Mouse (Mus musculus) CH12.LX (cell line): ENCODE measurements around the gene Selenos. TPM values are rescaled to one million over a fixed set of nuclear protein-coding genes. Genes with fewer than 3 reads are reported as not detected.

ENCODE experiments used
- DNase-seq: peaks from one replicate; pipeline ENCODE4 v3.0.0-alpha.2; 2013; ENCODE audit errors: extremely low read depth
- H3K27ac ChIP-seq: 2 replicates; pipeline ENCODE4 v1.5.1; 2012; ENCODE audit warnings: low read depth, mild to moderate bottlenecking, control low read depth, moderate library complexity; ENCODE audit not compliant: insufficient read depth
- H3K27me3 ChIP-seq: replicated peaks from 2 replicates; pipeline ENCODE3; 2012; ENCODE audit warnings: inconsistent platforms
- H3K36me3 ChIP-seq, 2 experiments: replicated peaks in 1 of 2; 2 replicates each; pipeline versions ENCODE3 to v1.6.1; 2012; ENCODE audit warnings: inconsistent platforms in 1 of 2, low read length in 1 of 2, mild to moderate bottlenecking in 1 of 2, mixed read lengths in 1 of 2, moderate library complexity in 1 of 2; ENCODE audit not compliant: control insufficient read depth in 1 of 2, insufficient read depth in 1 of 2
- H3K4me1 ChIP-seq, 2 experiments: 2 replicates each; pipeline ENCODE4 v1.6.1; 2012; ENCODE audit warnings: inconsistent platforms in 1 of 2, moderate library complexity in 1 of 2; ENCODE audit not compliant: insufficient read depth in 2 of 2, control insufficient read depth in 1 of 2
- H3K4me2 ChIP-seq: 2 replicates; pipeline ENCODE4 v1.6.1; 2012; ENCODE audit warnings: low read depth, mild to moderate bottlenecking, control low read depth; ENCODE audit not compliant: poor library complexity, insufficient read depth, severe bottlenecking
- H3K4me3 ChIP-seq, 3 experiments: fragments of 150-350 bp in 1 of 3; sonication (generic) in 1 of 3; replicated peaks in 1 of 3; 2 replicates each; pipeline versions ENCODE3 to v1.5.1; 2011 to 2012; ENCODE audit warnings: low read depth in 2 of 3, low read length in 2 of 3, mild to moderate bottlenecking in 2 of 3, moderate library complexity in 2 of 3, control low read depth in 1 of 3, improper control_type of control experiment in 1 of 3, inconsistent platforms in 1 of 3, mixed read lengths in 1 of 3; ENCODE audit not compliant: poor library complexity in 1 of 3
- H3K79me2 ChIP-seq: replicated peaks from 2 replicates; pipeline ENCODE4 v1.6.1; 2012; ENCODE audit warnings: mild to moderate bottlenecking, moderate library complexity; ENCODE audit not compliant: control insufficient read depth, poor library complexity, insufficient read depth, severe bottlenecking; ENCODE audit errors: extremely low read depth
- H3K9ac ChIP-seq: 2 replicates; pipeline ENCODE4 v1.6.1; 2012; ENCODE audit warnings: low read depth, mild to moderate bottlenecking, control low read depth, moderate library complexity; ENCODE audit not compliant: insufficient read depth
- H3K9me3 ChIP-seq: replicated peaks from 2 replicates; pipeline ENCODE3; 2012; ENCODE audit warnings: low read length, inconsistent platforms, mixed read lengths
- BHLHE40 ChIP-seq: IDR thresholded peaks from 2 replicates; pipeline ENCODE4 v1.6.1; 2011; ENCODE audit warnings: mild to moderate bottlenecking, low read depth, low read length, improper control_type of control experiment
- CHD2 ChIP-seq: IDR thresholded peaks from 2 replicates; pipeline ENCODE4 v1.6.1; 2011; ENCODE audit warnings: low read length, improper control_type of control experiment
- E2F4 ChIP-seq: IDR thresholded peaks from 2 replicates; pipeline ENCODE4 v1.6.1; 2011; ENCODE audit warnings: low read depth, low read length, improper control_type of control experiment; ENCODE audit not compliant: insufficient replicate concordance
- HCFC1 ChIP-seq: IDR thresholded peaks from 2 replicates; pipeline ENCODE4 v1.6.1; 2012; ENCODE audit warnings: low read depth, mild to moderate bottlenecking, inconsistent platforms, low read length, improper control_type of control experiment
- IRF4 ChIP-seq: IDR thresholded peaks from 2 replicates; pipeline ENCODE4 v1.6.1; 2014; ENCODE audit warnings: low read depth, mild to moderate bottlenecking, inconsistent platforms, low read length, improper control_type of control experiment
- JUN ChIP-seq: IDR thresholded peaks from 2 replicates; pipeline ENCODE4 v1.6.1; 2011; ENCODE audit warnings: low read depth, mild to moderate bottlenecking, low read length, improper control_type of control experiment, moderate library complexity; ENCODE audit not compliant: insufficient read depth
- MAFK ChIP-seq: IDR thresholded peaks from 2 replicates; pipeline ENCODE4 v1.6.1; 2011; ENCODE audit warnings: low read length, improper control_type of control experiment; ENCODE audit not compliant: insufficient replicate concordance
- MAX ChIP-seq: IDR thresholded peaks from 2 replicates; pipeline ENCODE4 v1.6.1; 2011; ENCODE audit warnings: low read length, improper control_type of control experiment
- MAZ ChIP-seq: IDR thresholded peaks from 2 replicates; pipeline ENCODE4 v1.6.1; 2012; ENCODE audit warnings: low read depth, mild to moderate bottlenecking, inconsistent platforms, low read length, improper control_type of control experiment, moderate library complexity
- MXI1 ChIP-seq: IDR thresholded peaks from 2 replicates; pipeline ENCODE4 v1.6.1; 2011; ENCODE audit warnings: mild to moderate bottlenecking, low read depth, low read length, improper control_type of control experiment
- MYC ChIP-seq: IDR thresholded peaks from 2 replicates; pipeline ENCODE4 v1.6.1; 2011; ENCODE audit warnings: low read depth, mild to moderate bottlenecking, improper control_type of control experiment, low read length
- POLR2A ChIP-seq: IDR thresholded peaks from 2 replicates; pipeline ENCODE4 v1.6.1; 2011; ENCODE audit warnings: low read depth, mild to moderate bottlenecking, improper control_type of control experiment, low read length
- POLR2AphosphoS2 ChIP-seq: IDR thresholded peaks from 2 replicates; pipeline ENCODE4 v1.6.1; 2011; ENCODE audit warnings: low read depth, low read length, improper control_type of control experiment
- RAD21 ChIP-seq: IDR thresholded peaks from 2 replicates; pipeline ENCODE4 v1.6.1; 2011; ENCODE audit warnings: low read depth, mild to moderate bottlenecking, low read length, improper control_type of control experiment, moderate library complexity
- SIN3A ChIP-seq: IDR thresholded peaks from 2 replicates; pipeline ENCODE4 v1.6.1; 2012; ENCODE audit warnings: low read length, improper control_type of control experiment, inconsistent platforms
- SMC3 ChIP-seq: IDR thresholded peaks from 2 replicates; pipeline ENCODE4 v1.6.1; 2011; ENCODE audit warnings: low read depth, low read length, improper control_type of control experiment
- TCF12 ChIP-seq: IDR thresholded peaks from 2 replicates; pipeline ENCODE4 v1.6.1; 2014; ENCODE audit warnings: low read depth, mild to moderate bottlenecking, inconsistent platforms, low read length, improper control_type of control experiment
- USF1 ChIP-seq: IDR thresholded peaks from 2 replicates; pipeline ENCODE4 v1.6.1; 2014; ENCODE audit warnings: low read depth, mild to moderate bottlenecking, inconsistent platforms, low read length, improper control_type of control experiment
- ZMIZ1 ChIP-seq: IDR thresholded peaks from 2 replicates; pipeline ENCODE4 v1.6.1; 2012; ENCODE audit warnings: low read depth, mild to moderate bottlenecking, inconsistent platforms, low read length, improper control_type of control experiment
- ZNF384 ChIP-seq: IDR thresholded peaks from 2 replicates; pipeline ENCODE4 v1.6.1; 2012; ENCODE audit warnings: low read depth, low read length, improper control_type of control experiment, inconsistent platforms
- dilution Hi-C: fragments of 300-500 bp; cut with MboI; formaldehyde crosslinking; loops from 2 replicates; pipeline ENCODE4 v1.14.3; 2020; ENCODE audit warnings: low sequenced_read_pairs; ENCODE audit not compliant: extremely low pct_unique_long_range_greater_than_20kb, extremely low pct_ligation_motif_present
- in situ Hi-C: fragments of 300-500 bp; cut with MboI; formaldehyde crosslinking; loops from 3 replicates; pipeline ENCODE4 v1.14.3; 2019; ENCODE audit warnings: low sequenced_read_pairs, low pct_ligation_motif_present, low pct_unique_long_range_greater_than_20kb, mixed read lengths
- polyA plus RNA-seq: library from polyadenylated mRNA; unstranded; fragments of >175 nt; gene quantifications from 2 replicates; pipeline ENCODE4 v1.2.1, GENCODE M21; 2012; ENCODE audit warnings: low read depth; ENCODE audit not compliant: insufficient read length
- total RNA-seq, 2 experiments: library from RNA; depleted of rRNA; stranded (reverse); fragments of 300-350 nt in 1 of 2; fragments of >200 nt in 1 of 2; gene quantifications; 2 replicates each; pipeline ENCODE4 v1.2.3; 2012 to 2014

The Selenos gene
- total and polyA plus RNA-seq, 3 experiments, result 75.0 to 112 (median 101) TPM

GRCm38 (mm10) chr7:66108961-66109854, 29.8 kb downstream of the Selenos start, which contains the start of gene Chsy1:
Gene Chsy1 (plus strand): TSS chr7:66109515.
- H3K9me3 ChIP-seq, result peaks cover under 1% of the 10 kb centered on the region
- no peaks in the 10 kb centered on the region for H3K79me2 ChIP-seq
- in situ Hi-C loops (loop anchor here (5.0 kb wide), 2 partner anchors 193 to 278 kb away; partner anchors contain the start of gene Lrrk1), dilution Hi-C loops (no loop called here)
- peak within 1 kb of the TSS; percentile 51 to 91 (median 60) for H3K4me3 ChIP-seq
- H3K27ac ChIP-seq, result no peak within 1 kb of the TSS
- H3K4me2 ChIP-seq, result peak within 1 kb of the TSS; percentile 85
- peaks cover 2 to 21% of the 10 kb centered on the region in 2 experiments; a peak in 3 of 4 replicates for H3K4me1 ChIP-seq
- TF ChIP-seq MYC (0 out of 2 replicates have a peak, but pooled peaks have one; percentile 26), ZNF384 (peak; percentile 94), HCFC1 (peak; percentile 67), ZMIZ1 (no peak), MAFK (no peak), USF1 (peak; percentile 68), SMC3 (no peak), MXI1 (peak; percentile 93), CHD2 (no peak), POLR2AphosphoS2 (no peak), BHLHE40 (peak; percentile 82), POLR2A (peak; percentile 41; the same call in 1 of the 2 replicates), JUN (no peak), TCF12 (0 out of 2 replicates have a peak, but pooled peaks have one; percentile 28), MAZ (0 out of 2 replicates have a peak, but pooled peaks have one; percentile 42), IRF4 (0 out of 2 replicates have a peak, but pooled peaks have one; percentile 24), SIN3A (peak; percentile 77), MAX (peak; percentile 67; the same call in 1 of the 2 replicates), E2F4 (no peak), RAD21 (no peak)
- H3K27me3 ChIP-seq, result peaks cover 15% of the 10 kb centered on the region
- DNase-seq, result peak; percentile 65
- peak within 1 kb of the TSS; percentile 72 for H3K9ac ChIP-seq
- no peaks in the 10 kb centered on the region for H3K36me3 ChIP-seq
